Mouse (Mus musculus) gastrocnemius, adult 8-10 months (tissue): ENCODE measurements around the gene Myo15. TPM values are rescaled to one million over a fixed set of nuclear protein-coding genes. Genes with fewer than 3 reads are reported as not detected.
"Not testable (repeated sequence)": the region's sequence is repeated elsewhere in the genome, so short reads cannot be mapped to it uniquely, and the experiment has no call there.

Experiments
- DNase-seq, 2 experiments: peaks; one replicate each; pipeline ENCODE4 v3.0.0; 2022; ENCODE audit warnings: low spot score in 2 of 2
- total RNA-seq, 4 experiments: library from RNA; stranded (reverse); gene quantifications; 2 replicates each; pipeline ENCODE4 v1.2.4; 2022

The Myo15 gene
- total RNA-seq, 4 experiments from 2014 or later, result 0.05 TPM; not detected in 2

- DNase-seq, result no peak
Observed at GRCm38 (mm10) chr11:60507281-60507680, 38.1 kb downstream of the Myo15 start.

GRCm38 (mm10) chr11:60508950-60509349 lies 39.8 kb downstream of the Myo15 start:
- no peak for DNase-seq

GRCm38 (mm10) chr11:60509500-60509899 lies 40.4 kb downstream of the Myo15 start:
- no peak for DNase-seq

- DNase-seq, result no peak
Observed at GRCm38 (mm10) chr11:60511893-60512292, 42.8 kb downstream of the Myo15 start.

- no peak for DNase-seq
Observed at GRCm38 (mm10) chr11:60512520-60512919, 43.4 kb downstream of the Myo15 start.

- DNase-seq, result no peak
Observed at GRCm38 (mm10) chr11:60514941-60515340, 45.8 kb downstream of the Myo15 start.

GRCm38 (mm10) chr11:60518305-60518704 lies 49.2 kb downstream of the Myo15 start:
- no peak for DNase-seq

- no peak for DNase-seq
Observed at GRCm38 (mm10) chr11:60522027-60522426, 52.9 kb downstream of the Myo15 start.

- no peak for DNase-seq
Observed at GRCm38 (mm10) chr11:60522661-60523365, 53.7 kb downstream of the Myo15 start.

GRCm38 (mm10) chr11:60526461-60526860 lies 57.3 kb downstream of the Myo15 start:
- peak in 1 of 2 experiments; percentile 46 for DNase-seq

GRCm38 (mm10) chr11:60535676-60536075 lies 66.5 kb downstream of the Myo15 start:
- DNase-seq, result no peak

GRCm38 (mm10) chr11:60536180-60536858 lies 67.2 kb downstream of the Myo15 start, which contains the start of gene Alkbh5:
Alkbh5 (plus strand) TSS chr11:60536381.
- no peak for DNase-seq

GRCm38 (mm10) chr11:60536859-60537467 lies 67.8 kb downstream of the Myo15 start:
- DNase-seq, result peak; percentile 86 to 87

- peak; percentile 96 to 97 for DNase-seq
Observed at GRCm38 (mm10) chr11:60537468-60538347, 68.6 kb downstream of the Myo15 start.

- no peak for DNase-seq
Observed at GRCm38 (mm10) chr11:60538371-60539281, 69.5 kb downstream of the Myo15 start.

GRCm38 (mm10) chr11:60539540-60539939 lies 70.4 kb downstream of the Myo15 start:
- DNase-seq, result no peak

GRCm38 (mm10) chr11:60540002-60540610 lies 71.0 kb downstream of the Myo15 start:
- DNase-seq, result peak in 1 of 2 experiments; percentile 28

GRCm38 (mm10) chr11:60540761-60541160 lies 71.6 kb downstream of the Myo15 start:
- no peak for DNase-seq

GRCm38 (mm10) chr11:60541831-60542230 lies 72.7 kb downstream of the Myo15 start:
- DNase-seq, result no peak

GRCm38 (mm10) chr11:60543211-60543610 lies 74.1 kb downstream of the Myo15 start:
- not testable (repeated sequence) for DNase-seq
